Mouse (Mus musculus) heart, embryonic 12.5 days (tissue): ENCODE results near the gene Rassf7. TPM values are rescaled to one million over a fixed set of nuclear protein-coding genes. Genes with fewer than 3 reads are reported as not detected.
A peak's percentile ranks its signal among the peaks of the same experiment; 100 is the strongest.

ENCODE experiments used
- ATAC-seq: fragments of 200-750 bp; cut with Nextera tagmentation; 2 replicates; pipeline ENCODE4 v1.8.0; 2017; ENCODE audit warnings: moderate TSS enrichment, moderate library complexity; ENCODE audit not compliant: insufficient number of reproducible peaks, low FRiP score
- H3K27ac ChIP-seq: fragments of 300-500 bp; sonication (generic); 2 replicates; pipeline ENCODE4 v1.5.1; 2016; ENCODE audit warnings: mild to moderate bottlenecking, moderate library complexity; ENCODE audit not compliant: poor library complexity, severe bottlenecking
- H3K27me3 ChIP-seq: fragments of 300-500 bp; sonication (generic); replicated peaks from 2 replicates; pipeline ENCODE4 v1.6.1; 2016; ENCODE audit warnings: mild to moderate bottlenecking, moderate library complexity
- H3K36me3 ChIP-seq: fragments of 300-500 bp; sonication (generic); 2 replicates; pipeline ENCODE4 v1.6.1; 2016; ENCODE audit warnings: mild to moderate bottlenecking, moderate library complexity
- H3K4me1 ChIP-seq: fragments of 300-500 bp; sonication (generic); replicated peaks from 2 replicates; pipeline ENCODE4 v1.6.1; 2016; ENCODE audit warnings: mild to moderate bottlenecking
- H3K4me2 ChIP-seq: fragments of 300-500 bp; sonication (generic); 2 replicates; pipeline ENCODE4 v1.6.1; 2016; ENCODE audit warnings: mild to moderate bottlenecking, moderate library complexity
- H3K4me3 ChIP-seq: fragments of 300-500 bp; sonication (generic); 2 replicates; pipeline ENCODE4 v1.5.1; 2016; ENCODE audit warnings: mild to moderate bottlenecking
- H3K9ac ChIP-seq: fragments of 300-500 bp; sonication (generic); 2 replicates; pipeline ENCODE4 v1.6.1; 2016; ENCODE audit warnings: mild to moderate bottlenecking, moderate library complexity
- H3K9me3 ChIP-seq: fragments of 300-500 bp; sonication (generic); replicated peaks from 2 replicates; pipeline ENCODE4 v1.6.1; 2016; ENCODE audit warnings: mild to moderate bottlenecking, moderate library complexity
- WGBS: fragments of 180-500 bp; shearing (Covaris S2); methylation state at CpG from one replicate; pipeline ENCODE4 v1.1.7; 2016; 5-methylcytosine and 5-hydroxymethylcytosine counted together
- microRNA counts: library from miRNA; unstranded; fragments of <30 nt; microRNA quantifications from one replicate; lab custom pipeline; 2017
- microRNA-seq: library from miRNA; unstranded; fragments of <30 nt; microRNA quantifications from one replicate; pipeline ENCODE4, GENCODE M21; 2017
- polyA plus RNA-seq: library from polyadenylated mRNA; unstranded; fragments of >200 nt; fragmentation: Nextera tagmentation; extraction: Ambion mirVana; gene quantifications from 2 replicates; pipeline ENCODE4 v1.2.1, GENCODE M21; 2016

Gene Rassf7
- polyA plus RNA-seq, 1 experiment from 2014 or later: 16.2 TPM

DNA sequence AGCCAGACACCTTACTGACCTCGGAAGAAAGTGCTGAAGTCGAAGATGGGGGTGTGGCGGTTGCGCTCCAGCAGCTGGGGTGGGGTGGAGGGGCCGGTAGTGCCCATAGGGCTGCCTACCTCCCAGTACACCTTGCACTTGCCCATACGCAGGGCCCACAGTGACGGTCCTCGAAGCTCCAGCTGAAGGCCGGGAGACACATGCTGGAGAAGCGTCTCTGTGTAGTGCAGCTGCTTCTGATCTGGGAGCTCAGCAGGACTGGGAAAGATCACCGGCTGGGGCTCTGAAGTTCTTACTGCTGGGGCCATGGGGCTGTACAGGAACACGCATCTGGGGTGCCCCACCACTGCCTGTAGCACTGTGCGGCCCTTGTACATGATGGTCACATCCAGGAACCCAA is 48.0 kb downstream of the Rassf7 start:
- Histone ChIP-seq H3K4me2 (no peak overlapping the region), H3K9me3 (no peaks in the 10 kb centered on the region), H3K9ac (no peak overlapping the region), H3K27me3 (0 out of 2 replicates have a peak, but pooled peaks cover 2% of the 10 kb centered on the region), H3K27ac (no peak overlapping the region), H3K36me3 (peaks cover 58% of the 10 kb centered on the region), H3K4me3 (no peak overlapping the region), H3K4me1 (peaks cover 8% of the 10 kb centered on the region)
- no peak for ATAC-seq
- WGBS: 86% methylated on average over 13 of the region's 13 CpGs

DNA sequence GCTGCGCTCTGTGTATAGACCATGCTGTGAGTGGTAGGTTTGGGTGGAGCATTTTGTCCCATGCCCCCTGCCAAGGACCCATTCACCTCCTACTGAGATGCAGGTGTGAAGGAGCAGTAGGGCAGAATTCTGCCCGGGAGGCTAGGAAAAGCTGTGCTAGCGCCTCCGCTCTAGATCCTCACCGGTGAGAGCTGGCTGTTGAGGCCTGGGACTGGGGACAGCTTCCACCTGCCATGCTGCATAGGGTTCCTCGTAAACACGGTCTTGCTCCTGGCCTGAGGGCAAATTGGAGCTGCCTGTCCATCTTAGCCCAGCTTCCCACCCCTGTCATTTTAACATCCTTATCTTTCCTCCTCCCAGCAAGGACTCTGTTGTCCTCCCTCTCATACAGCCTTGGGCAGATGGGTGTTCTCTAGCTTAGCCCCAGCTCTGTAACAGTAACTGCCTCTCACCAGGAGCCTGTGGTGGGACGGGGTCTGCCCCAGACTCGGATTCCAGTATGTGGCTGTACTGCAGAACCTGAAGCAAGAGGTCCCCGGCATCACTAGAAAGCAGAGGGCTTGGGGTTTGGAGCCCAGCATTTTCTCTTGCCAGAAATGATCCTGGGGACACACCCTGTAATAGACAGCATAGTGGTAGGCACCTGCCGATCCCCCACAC is 48.5 kb downstream of the Rassf7 start:
- Histone ChIP-seq H3K4me1 (peaks cover 8% of the 10 kb centered on the region), H3K27me3 (0 out of 2 replicates have a peak, but pooled peaks cover 4% of the 10 kb centered on the region), H3K36me3 (peaks cover 53% of the 10 kb centered on the region), H3K4me3 (no peak overlapping the region), H3K9ac (no peak overlapping the region), H3K27ac (no peak overlapping the region), H3K4me2 (no peak overlapping the region), H3K9me3 (no peaks in the 10 kb centered on the region)
- 78% methylated on average over 11 of the region's 11 CpGs for WGBS
- no peak for ATAC-seq

DNA sequence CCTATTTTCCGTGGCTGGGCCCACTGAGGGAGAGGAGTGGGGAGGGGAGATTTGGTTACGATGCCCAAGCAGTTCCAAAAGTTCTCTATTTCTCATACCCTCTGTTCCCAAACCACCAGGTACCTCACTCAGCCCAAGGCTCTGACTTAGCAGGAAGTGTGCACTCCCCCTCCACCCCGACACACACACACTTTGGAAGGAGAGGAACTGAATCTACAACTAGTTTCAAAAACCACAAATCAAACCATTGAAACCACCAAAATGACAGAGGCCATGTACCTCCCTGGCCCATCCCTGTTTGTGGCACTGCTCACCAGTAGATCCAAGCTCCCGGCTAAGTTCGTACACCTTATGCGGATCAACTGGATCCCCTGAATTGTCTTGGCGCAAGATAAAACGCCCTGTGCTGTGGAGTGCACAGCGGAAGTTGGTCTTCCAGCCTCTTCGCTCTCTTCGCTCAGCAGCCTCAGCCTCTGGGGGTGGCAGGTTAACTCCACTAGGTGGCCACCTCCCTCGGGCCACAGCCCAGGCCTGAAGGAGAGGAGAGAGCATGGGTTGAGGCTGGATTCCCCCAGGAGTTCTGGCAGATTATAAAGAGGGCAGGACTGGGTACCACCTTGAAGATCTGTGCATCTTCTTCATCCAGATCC is 49.2 kb downstream of the Rassf7 start:
- peak; percentile 26; the same call in 1 of the 2 replicates for ATAC-seq

DNA sequence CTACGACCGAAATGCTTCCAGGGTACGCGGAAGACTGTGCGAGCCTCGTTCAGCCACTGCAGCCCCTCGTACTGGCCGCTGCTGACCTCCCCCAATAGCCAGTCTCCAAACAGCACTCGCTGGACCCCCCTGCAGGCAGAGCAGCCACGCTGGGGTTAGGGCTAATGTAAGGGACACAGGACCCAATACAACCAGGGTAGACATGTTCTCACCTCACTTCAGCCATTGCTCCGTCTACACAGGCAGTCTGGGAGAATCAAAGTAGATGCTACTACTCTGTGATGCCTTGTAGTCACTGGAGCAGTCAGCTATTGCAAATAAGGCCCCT is 49.7 kb downstream of the Rassf7 start:
- H3K36me3 ChIP-seq: peaks cover 41% of the 10 kb centered on the region
- H3K4me3 ChIP-seq: peak overlapping the region; percentile 62; the same call in 1 of the 2 replicates
- H3K9me3 ChIP-seq: no peaks in the 10 kb centered on the region
- peak overlapping the region; percentile 75; the same call in 1 of the 2 replicates for H3K9ac ChIP-seq
- no peak overlapping the region for H3K27ac ChIP-seq
- ATAC-seq: no peak
- WGBS: 49% methylated on average over 11 of the region's 11 CpGs
- peak overlapping the region; percentile 96 for H3K4me2 ChIP-seq
- peaks cover 8% of the 10 kb centered on the region for H3K4me1 ChIP-seq
- H3K27me3 ChIP-seq: 0 out of 2 replicates have a peak, but pooled peaks cover 4% of the 10 kb centered on the region

More for the DNA sequence above, 49.2 kb downstream of the Rassf7 start:
- peaks cover 46% of the 10 kb centered on the region for H3K36me3 ChIP-seq
- no peaks in the 10 kb centered on the region for H3K9me3 ChIP-seq
- H3K27me3 ChIP-seq: 0 out of 2 replicates have a peak, but pooled peaks cover 4% of the 10 kb centered on the region
- no peak overlapping the region for H3K9ac ChIP-seq
- peak overlapping the region; percentile 96 for H3K4me2 ChIP-seq
- H3K4me3 ChIP-seq: no peak overlapping the region
- H3K4me1 ChIP-seq: peaks cover 8% of the 10 kb centered on the region
- WGBS: 27% methylated on average over 12 of the region's 12 CpGs
- H3K27ac ChIP-seq: no peak overlapping the region

DNA sequence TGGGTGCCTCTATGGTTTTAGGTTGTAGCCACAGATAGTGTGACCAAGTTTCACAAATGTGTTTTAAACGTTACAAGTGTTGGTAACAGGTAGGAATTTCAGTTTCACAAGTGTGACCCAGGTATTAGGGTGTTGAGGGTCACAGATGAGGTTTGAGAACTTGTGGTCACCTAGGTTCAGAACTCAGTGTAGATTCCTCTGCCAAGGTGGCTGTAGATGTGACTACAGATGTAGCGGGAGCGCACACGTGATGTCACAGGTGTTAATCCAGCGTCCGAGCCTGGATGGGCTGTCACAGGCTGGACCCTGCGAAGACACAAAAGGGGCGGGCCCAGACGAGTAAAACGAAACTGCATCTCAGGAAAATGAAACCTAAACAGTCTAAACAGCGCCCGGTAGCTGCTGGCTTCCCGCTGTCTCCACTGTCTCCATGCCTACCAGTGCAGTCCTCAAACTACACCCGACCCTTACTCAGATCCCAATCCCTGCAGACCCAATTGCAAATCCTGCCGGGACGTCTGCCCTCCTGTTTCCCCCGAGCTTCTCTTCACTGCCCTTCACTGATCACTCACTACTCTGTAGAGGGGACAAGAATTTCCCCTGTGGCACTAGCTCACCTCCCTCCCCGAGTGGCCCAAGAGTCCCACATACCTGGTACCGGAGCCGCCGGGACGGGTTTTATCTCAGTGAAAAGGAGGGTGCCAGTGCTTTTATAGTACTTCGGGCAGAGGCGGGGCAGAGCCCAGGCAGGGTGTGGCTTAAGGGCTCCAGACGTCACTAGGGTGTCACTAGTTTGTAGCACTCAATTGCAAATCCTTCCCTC is 50.3 kb downstream of the Rassf7 start, which contains the start of gene Irf7:
Irf7 (minus strand) TSS at position 743 of the 823 bp plus-strand sequence.
- WGBS: 6% methylated on average over 25 of the region's 25 CpGs
- ATAC-seq: peak; percentile 77

More for the DNA sequence above, 50.3 kb downstream of the Rassf7 start, which contains the start of gene Irf7:
- Histone ChIP-seq H3K27ac (no peak within 1 kb of the TSS), H3K4me3 (peak within 1 kb of the TSS; percentile 62), H3K9ac (peak within 1 kb of the TSS; percentile 75), H3K9me3 (no peaks in the 10 kb centered on the region), H3K4me2 (peak within 1 kb of the TSS; percentile 96), H3K27me3 (0 out of 2 replicates have a peak, but pooled peaks cover 4% of the 10 kb centered on the region), H3K36me3 (peaks cover 35% of the 10 kb centered on the region), H3K4me1 (peaks cover 8% of the 10 kb centered on the region)

MicroRNAs within 50 kb of the gene (microRNA counts, 519-probe panel; counts per million panel counts)
- 6,528 counts per million, percentile 83 among the panel's probes with 10 or more counts for microRNA mmu-miR-210 (lab: Ali Mortazavi, UCI)

Small RNAs within 50 kb of the gene (microRNA-seq; reads per million reads assigned to microRNA genes)
- gene Mir210: 1,203 reads per million, percentile 81 among the genes with 10 or more reads in this experiment

Other genes starting within 250 kb of the Rassf7 start
- gene Ifitm1, start 248.6 kb upstream of the Rassf7 start, polyA plus RNA-seq: 3.0 and 3.1 TPM in 2 replicates
- gene Ifitm3, start 205.1 kb upstream of the Rassf7 start, polyA plus RNA-seq: 41.8 and 41.9 TPM in 2 replicates
- not detected in 2 replicates for gene Ifitm6, start 197.9 kb upstream of the Rassf7 start, polyA plus RNA-seq
- not detected in 2 replicates for gene Gm17387, start 186.7 kb upstream of the Rassf7 start, polyA plus RNA-seq
- gene B4galnt4, start 154.8 kb upstream of the Rassf7 start, polyA plus RNA-seq: 2.0 and 2.5 TPM in 2 replicates
- 0.41 and 0.50 TPM in 2 replicates for gene Pkp3, start 137.6 kb upstream of the Rassf7 start, polyA plus RNA-seq
- gene Sigirr, start 115.3 kb upstream of the Rassf7 start, polyA plus RNA-seq: 2.2 and 2.9 TPM in 2 replicates
- gene Ano9, start 98.1 kb upstream of the Rassf7 start, polyA plus RNA-seq: 0.09 and 0.30 TPM in 2 replicates
- gene Ptdss2, start 93.5 kb upstream of the Rassf7 start, polyA plus RNA-seq: 58.0 and 65.9 TPM in 2 replicates
- 82.4 and 88.2 TPM in 2 replicates for gene Rnh1, start 43.0 kb upstream of the Rassf7 start, polyA plus RNA-seq
- 74.1 and 78.2 TPM in 2 replicates for gene Hras, start 21.9 kb upstream of the Rassf7 start, polyA plus RNA-seq
- 2.5 and 3.5 TPM in 2 replicates for gene Lrrc56, start 21.7 kb upstream of the Rassf7 start, polyA plus RNA-seq
- 1.3 and 1.4 TPM in 2 replicates for gene Lmntd2, start 1.8 kb upstream of the Rassf7 start, polyA plus RNA-seq
- 56.4 and 59.3 TPM in 2 replicates for gene Phrf1, start 12.9 kb downstream of the Rassf7 start, polyA plus RNA-seq
- gene Irf7, start 50.6 kb downstream of the Rassf7 start, polyA plus RNA-seq: 1.1 and 1.7 TPM in 2 replicates
- gene Cdhr5, start 60.9 kb downstream of the Rassf7 start, polyA plus RNA-seq: not detected in 2 replicates
- 0.64 TPM in 1 of 2 replicates, not detected in the other for gene Sct, start 63.3 kb downstream of the Rassf7 start, polyA plus RNA-seq
- gene Drd4, start 76.1 kb downstream of the Rassf7 start, polyA plus RNA-seq: 0.06 and 0.15 TPM in 2 replicates
- gene Deaf1, start 111.8 kb downstream of the Rassf7 start, polyA plus RNA-seq: 34.3 and 35.6 TPM in 2 replicates
- gene Tmem80, start 111.9 kb downstream of the Rassf7 start, polyA plus RNA-seq: 37.4 and 40.1 TPM in 2 replicates
- 0.73 and 1.3 TPM in 2 replicates for gene Eps8l2, start 123.0 kb downstream of the Rassf7 start, polyA plus RNA-seq
- gene Taldo1, start 176.3 kb downstream of the Rassf7 start, polyA plus RNA-seq: 276 and 284 TPM in 2 replicates
- gene Gatd1, start 198.3 kb downstream of the Rassf7 start, polyA plus RNA-seq: 25.5 and 26.7 TPM in 2 replicates
- gene Cend1, start 213.6 kb downstream of the Rassf7 start, polyA plus RNA-seq: 13.9 and 14.6 TPM in 2 replicates
- gene Slc25a22, start 222.0 kb downstream of the Rassf7 start, polyA plus RNA-seq: 19.3 and 20.7 TPM in 2 replicates
- 12.0 and 14.3 TPM in 2 replicates for gene Pidd1, start 228.2 kb downstream of the Rassf7 start, polyA plus RNA-seq
- 867 and 941 TPM in 2 replicates for gene Rplp2, start 231.5 kb downstream of the Rassf7 start, polyA plus RNA-seq
- gene Pnpla2, start 239.3 kb downstream of the Rassf7 start, polyA plus RNA-seq: 42.3 and 43.3 TPM in 2 replicates
- gene Cracr2b, start 245.2 kb downstream of the Rassf7 start, polyA plus RNA-seq: 16.6 and 17.5 TPM in 2 replicates